Mouse (Mus musculus): ENCODE results near the gene Akap13.

DNA sequence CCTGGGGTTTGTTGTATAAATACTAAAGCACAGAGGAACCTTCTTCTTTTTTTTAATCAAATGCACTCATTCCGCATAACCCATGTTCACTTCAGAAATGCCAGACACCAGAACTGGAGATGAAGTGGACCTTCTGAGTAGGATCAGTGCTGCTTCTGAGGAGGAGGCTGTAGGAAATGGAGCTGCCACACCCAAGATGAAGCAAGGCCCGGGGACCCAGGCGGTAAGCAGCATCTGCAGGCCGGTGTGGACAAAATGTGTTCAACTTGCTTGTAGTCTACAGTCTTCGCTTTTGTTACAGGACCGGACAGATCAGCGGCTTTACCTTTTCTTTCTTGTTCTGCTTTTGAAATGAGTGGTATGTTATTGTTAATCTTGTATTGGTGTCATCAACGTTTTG is 159.5 kb downstream of the Akap13 start:
- no peak for TF ChIP-seq POLR2A (IDR thresholded peaks at IDR 0.05; ENCODE audit: low read depth, low read length)
- no peak for TF ChIP-seq TCF12 (IDR thresholded peaks at IDR 0.05; ENCODE audit: low read depth, low read length)
